Mouse (Mus musculus) NIH3T3 (cell line): Measurements from ENCODE around the gene Kif1bp.
"Not testable (repeated sequence)": the region's sequence is repeated elsewhere in the genome, so short reads cannot be mapped to it uniquely, and the experiment has no call there.

Experiments
- DNase-seq: peaks from one replicate; pipeline ENCODE4 v3.0.0-alpha.2; 2012; ENCODE audit warnings: low read depth

Kif1bp gene

DNA sequence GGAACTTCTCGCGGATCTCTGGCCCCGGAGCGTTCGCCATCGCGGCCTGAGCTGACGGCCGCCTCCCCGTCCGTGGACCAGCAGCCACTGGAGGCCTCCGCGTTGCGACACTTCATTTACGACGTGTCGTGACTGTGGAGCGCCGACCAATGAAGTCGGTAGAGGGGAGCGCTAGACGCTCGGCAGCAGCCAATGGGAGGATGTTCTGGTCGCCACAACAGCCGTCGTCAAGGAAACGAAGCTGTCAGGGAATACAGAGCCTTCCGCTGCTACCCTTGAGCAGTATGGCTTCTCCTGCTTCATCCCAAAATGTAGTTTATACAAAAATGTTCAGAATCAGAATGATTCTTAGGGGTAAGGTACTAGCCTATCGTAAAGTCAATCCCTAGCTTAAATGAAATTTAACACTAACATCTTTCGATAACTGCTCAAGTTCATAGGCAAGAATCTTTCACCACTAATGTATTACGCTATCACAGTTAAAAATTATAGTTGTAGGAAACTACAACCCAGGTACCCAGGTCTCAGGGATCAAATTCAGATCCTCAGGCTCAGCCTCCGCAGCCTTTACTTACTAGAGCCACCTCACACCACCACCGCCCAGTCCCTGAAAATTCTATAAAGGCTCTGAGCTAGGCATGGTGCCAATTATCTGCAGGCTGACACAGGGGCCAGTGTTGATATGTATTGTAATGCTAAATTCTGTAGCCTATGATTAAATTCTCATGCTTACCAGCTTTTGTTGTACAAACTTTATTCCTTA, at the start of gene Kif1bp:
Gene Kif1bp (minus strand): TSS at position 120 of the 763 bp plus-strand sequence.
- DNase-seq, result peak; percentile 99

DNA sequence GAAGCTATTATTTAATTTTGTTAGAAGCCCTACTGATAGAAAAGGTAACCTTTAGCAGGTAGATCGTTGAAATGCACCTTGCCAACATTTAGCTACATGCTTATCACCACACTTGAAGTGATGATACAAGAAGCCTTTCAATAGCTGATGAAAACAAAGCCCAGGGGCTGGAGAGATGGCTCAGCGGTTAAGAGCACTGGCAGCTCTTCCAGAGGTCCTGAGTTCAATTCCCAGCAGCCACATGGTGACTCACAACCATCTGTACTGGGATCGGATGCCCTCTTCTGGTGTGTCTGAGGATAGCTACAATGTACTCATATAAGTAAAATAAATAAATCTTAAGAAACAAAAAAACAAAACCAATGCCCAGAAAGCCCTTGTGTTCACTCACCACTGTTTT, 25.9 kb upstream of the Kif1bp start:
- no peak for DNase-seq

DNA sequence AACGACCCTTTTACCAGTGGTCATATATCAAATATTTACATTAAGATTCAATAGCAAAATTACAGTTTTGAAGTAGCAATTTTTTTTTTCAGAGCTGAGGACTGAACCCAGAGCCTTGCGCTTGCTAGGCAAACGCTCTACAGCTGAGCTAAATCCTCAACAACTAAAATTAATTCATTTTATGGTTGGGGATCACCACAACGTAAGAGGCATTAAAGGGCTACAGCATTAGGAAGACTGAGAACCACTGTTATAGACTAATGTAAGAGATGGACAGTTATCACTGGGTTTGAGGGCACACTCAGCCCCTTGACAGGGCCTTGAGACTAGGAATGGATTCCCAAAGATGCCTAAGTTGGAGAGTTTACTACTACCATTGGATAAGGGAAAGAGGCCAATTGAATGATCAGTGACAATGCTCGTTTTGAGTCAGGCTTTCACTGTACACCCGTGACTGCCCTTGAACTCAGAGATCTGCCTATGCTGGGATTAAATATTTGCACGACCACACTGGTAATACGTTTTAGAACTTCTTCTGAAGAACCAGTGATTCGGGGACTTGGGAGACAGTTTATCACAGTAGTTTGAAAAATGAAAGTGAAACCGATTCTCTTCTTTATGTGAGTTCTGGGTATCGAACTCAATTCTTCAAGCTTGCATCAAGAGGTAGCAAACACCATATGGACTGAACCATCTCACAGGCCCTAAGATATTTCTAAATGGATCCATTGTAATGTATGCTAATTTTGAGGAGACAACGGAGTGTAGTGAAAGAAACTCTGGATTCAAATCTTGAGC, 25.2 kb upstream of the Kif1bp start:
- no peak for DNase-seq

DNA sequence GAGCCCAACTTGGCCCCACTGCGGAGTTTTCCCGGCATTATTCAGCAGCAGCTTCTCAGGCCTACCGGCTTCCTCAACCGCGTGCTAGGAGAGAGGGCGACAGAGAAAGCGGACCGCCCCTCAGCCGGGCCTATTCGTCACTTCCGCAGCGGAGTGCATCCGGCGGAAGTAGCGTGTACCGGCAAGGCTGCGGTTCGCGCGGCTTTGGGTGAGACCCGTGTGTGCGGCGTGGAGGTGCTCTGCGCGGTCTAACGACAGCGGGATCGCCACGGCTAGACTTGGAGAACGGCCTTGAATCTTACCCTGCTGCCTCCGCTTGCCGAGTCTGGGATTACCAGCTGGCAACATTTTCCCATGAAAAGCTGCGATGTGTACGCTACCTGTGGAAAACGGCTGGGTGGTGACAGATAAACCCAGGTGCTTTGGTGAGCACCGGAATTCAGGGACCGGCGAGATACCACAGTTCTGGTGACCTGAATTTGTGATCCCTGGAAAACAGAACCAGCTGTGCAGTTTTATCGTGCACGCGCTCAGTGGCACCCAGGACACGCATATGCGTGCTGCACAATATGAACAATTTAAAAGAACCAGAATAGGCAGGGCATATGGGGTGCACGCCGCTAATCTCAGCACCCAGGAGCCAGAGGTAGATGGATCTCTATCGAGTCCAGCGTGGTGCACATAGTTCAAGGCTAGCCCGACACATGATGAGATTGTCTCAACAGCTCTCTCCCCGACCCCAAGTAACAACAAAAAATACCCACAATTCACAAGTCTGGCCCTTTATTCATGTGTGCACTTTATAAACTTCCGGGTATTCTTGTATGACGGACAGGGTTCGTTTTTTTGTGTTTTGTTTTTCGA, 24.2 kb upstream of the Kif1bp start, which contains the start of gene Ddx21:
Gene Ddx21 (minus strand): TSS at position 105 of the 864 bp plus-strand sequence.
- peak; percentile 92 for DNase-seq

DNA sequence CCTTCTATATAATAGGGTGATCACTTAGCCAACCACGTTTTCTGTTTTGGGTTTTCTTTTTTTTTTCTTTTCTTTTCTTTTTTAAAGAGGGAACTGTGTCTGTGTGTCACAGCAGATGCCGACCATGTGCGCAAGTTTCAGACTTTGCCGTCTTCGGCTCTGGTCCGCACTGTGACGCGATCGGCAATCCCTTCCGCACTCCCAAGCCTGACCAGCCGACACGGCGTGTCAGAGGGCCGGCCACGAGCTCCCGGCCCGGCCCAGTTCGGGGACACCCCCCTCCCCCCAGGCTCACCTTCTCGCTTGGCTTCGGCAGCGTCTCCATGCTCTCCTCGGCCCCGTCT, 23.5 kb upstream of the Kif1bp start:
- DNase-seq, result no peak

DNA sequence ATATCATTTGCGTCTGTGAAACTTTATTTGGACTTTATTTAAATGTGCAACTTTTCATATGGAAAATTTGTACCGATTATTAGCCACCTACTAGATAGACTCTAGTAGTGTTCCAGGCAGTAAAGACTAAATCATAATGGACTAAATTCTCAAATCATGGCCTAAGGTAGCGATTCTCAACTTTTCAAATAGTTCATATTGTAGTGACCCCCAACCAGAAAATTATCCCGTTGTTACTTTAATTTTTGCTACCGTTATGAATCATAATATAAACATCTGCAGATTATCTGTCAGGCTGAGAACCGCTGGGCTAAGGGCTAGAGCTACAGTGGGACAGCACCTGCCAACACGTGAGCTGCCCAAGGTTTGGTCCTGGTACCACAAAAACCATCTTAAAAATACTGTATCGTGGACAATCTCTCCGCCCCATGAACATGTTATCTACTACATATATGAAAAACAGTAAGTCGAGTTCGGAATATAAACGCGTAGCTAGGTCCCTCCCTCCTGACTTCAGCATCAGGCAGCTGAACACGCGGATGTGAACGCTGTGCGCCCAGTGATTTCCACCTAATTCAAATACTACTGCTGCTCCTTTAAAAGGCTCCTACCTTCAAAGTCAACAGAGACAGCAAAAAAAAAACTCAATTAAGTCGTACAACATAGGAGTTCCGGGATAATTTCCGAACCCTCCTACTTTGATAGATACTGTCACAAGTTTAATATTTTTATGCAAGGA, 23.0 kb upstream of the Kif1bp start:
- DNase-seq, result peak; percentile 33

DNA sequence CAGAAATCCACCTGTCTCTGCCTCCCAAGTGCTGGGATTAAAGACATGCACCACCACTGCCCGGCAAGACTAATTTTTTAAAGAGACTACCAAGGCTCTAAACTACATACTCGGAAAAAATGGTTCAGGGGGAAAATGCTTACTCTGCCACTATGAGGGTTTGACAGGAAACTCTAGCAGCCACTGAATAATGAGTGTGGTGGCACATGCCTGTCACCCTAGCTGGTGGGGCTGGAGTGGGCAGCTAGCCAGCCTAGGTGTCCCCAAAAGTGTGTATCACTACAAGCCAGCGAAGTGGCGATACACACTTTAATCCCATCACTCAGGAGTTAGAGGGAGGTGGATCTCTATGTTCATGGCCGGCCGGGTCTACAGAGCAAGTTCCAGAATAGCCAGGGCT, 21.8 kb upstream of the Kif1bp start:
- no peak for DNase-seq

DNA sequence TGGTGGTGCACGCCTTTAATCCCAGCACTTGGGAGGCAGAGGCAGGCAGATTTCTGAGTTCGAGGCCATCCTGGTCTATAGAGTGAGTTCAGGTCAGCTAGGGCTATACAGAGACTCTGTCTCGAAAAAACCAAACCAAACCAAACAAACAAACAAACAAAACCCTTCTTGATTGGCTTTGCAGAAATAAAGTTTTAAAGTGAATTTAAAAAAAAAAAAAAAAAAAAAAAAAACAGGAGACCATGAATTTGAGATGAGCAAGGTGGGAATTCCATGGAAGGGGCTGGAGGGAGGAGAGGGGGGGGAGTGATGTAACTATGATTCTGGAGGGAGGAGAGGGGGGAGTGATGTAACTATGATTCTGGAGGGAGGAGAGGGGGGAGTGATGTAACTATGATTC, 21.1 kb upstream of the Kif1bp start:
- not testable (repeated sequence) for DNase-seq

DNA sequence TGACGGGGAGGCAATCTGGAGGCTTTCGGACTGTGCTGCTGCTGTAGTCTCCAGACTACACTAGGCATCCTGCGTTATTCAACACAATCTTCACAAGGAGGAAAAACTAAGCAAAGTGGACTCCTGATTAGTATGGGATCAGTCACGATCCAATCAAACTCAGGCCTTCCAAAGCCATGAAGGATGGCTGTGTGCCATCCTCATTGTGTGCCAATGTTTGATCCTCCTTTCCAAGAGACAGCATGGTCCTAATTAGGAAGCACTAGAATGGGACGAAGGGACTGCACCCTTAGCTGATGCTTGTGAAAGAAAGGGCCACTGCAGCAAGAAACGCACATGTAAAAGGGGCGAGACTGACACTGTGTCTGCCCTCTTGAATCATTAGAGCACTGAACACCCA, 14.2 kb upstream of the Kif1bp start:
- no peak for DNase-seq

DNA sequence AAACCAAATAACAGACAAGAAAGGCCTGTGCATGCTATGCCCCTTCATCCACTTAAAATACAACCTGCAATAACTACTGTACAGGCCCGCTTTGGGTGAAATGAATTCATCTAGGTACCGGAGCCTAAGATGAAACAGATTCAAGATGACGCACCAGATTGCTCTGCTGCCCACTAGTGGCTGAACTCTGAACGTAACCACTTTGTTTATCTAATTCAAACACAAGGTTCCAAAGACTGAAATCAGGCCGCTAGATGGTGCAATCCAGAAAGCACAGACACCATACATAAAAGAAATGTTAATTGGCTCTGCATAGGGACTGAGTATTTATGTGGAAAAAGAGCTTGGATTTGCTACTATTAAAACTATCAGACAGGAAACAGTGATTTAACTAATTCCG, 11.9 kb upstream of the Kif1bp start:
- DNase-seq, result peak; percentile 97

DNA sequence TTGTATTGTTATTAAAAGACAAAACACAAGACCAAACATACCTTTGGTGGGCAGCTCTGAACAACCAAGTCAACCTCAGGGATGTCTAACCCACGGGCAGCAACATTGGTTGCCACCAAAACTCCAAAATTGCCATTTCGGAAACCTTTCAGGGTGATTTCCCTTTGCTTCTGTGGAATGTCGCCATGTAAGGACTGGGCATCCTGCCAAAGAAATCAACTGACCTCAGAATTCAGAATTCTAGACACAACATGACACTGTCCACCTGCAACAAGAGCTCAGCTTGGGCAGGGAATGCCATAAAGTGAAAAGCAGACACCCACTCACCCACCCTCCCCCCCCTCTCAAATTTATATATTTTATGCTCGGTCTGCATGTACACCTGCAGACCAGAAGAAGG, 10.4 kb upstream of the Kif1bp start:
- peak; percentile 26 for DNase-seq

DNA sequence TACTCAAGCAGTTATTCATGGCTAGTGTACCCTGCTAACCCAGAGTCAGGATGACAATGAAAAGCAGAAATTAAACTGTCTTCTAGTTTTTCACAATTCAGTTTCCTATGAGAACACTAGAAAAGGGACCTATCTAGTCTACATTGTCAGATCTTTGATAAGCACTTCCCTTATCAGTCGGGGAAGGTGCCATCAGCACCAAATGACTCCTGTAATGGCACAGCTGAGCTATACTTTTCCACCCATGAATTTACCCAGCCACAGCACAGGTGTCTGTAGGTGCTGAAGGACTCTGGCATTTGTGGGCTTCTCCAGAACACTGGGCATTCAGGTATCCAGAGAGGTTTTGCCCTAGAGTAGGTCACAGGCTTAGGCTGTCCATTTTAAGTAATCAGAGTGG, 5.0 kb upstream of the Kif1bp start:
- DNase-seq, result no peak

DNA sequence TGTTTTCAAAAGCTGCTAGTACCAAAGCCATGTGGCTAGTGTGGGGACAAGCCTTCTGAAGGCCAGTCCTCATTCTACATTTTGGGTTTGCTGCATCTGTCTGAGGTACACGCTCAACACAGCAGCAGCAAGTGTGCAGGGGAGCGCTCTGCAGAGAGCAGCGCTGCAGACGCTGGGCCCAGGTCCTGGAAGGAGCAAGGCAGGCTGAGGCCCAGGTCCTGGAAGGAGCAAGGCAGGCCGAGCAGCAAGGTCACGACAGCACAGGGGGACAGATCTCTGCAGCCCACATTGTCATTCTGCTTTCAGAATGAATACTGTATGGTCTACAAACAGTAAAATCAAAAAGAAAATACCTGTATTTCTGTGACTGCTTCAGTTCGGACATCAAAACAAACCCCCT, 4.4 kb upstream of the Kif1bp start:
- no peak for DNase-seq

DNA sequence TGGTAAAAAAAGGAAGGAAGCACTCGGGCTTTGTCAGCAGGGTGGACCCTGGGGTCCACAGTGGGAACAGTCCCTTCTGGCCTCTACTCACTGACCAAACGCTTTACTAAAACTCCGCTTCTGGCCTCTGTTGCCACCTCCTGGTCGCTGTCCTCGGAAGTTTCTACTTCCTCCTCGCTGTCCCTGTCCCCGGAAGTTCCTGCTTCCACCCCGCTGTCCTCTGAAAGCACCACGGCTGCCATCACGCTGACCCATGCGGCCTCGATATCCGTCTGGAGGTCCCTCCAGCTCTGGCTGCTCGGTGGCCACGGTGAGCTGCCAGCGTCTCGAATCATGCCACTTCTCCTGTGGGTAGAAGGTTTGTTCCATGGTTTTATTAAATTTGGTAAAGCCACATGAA, 4.0 kb upstream of the Kif1bp start:
- DNase-seq, result no peak

DNA sequence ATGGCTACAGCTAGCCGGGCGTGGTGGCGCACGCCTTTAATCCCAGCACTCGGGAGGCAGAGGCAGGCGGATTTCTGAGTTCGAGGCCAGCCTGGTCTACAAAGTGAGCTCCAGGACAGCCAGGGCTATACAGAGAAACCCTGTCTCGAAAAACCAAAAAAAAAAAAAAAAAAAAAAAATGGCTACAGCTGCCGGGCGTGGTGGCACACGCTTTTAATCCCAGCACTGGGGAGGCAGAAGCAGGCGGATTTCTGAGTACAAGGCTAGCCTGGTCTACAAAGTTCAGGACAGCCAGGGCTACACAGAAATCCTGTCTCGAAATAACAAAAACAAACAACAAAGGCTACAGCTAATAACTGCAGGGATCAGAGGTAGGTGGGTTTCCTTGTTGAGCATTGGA, 872 bp upstream of the Kif1bp start:
- not testable (repeated sequence) for DNase-seq

DNA sequence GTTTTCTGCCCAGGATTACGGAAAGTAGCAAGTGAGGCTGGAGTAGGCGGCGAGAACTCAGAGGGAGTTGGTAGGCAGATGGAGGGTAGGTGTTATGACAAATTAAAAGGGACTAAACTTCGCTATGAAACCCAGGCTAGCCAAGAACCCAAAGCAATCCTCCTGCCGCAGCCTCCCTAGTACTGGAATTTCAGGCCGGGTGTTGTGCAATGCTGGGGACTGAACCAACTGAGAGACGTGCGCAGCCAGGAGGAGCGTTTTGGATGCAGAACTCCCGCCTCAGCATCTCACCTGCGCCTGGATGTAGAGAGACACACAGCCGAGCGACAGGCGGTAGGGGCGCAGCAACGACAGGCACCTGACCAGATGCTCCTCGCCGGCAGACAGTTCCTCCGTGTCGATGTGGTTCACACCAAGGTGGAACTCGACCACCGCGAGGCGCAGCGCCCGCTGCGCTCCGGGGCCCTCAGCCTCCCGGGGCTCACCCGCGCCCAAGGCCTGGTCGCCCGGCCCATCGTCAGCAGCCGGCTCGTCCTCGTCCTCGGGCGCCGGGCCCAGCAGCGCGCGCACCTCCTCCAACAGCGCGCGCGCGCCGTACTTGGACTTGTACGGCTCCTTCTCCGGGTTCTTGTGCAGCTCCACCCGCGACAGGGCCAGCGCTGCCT, 452 bp downstream of the Kif1bp start:
- peak; percentile 56 for DNase-seq

DNA sequence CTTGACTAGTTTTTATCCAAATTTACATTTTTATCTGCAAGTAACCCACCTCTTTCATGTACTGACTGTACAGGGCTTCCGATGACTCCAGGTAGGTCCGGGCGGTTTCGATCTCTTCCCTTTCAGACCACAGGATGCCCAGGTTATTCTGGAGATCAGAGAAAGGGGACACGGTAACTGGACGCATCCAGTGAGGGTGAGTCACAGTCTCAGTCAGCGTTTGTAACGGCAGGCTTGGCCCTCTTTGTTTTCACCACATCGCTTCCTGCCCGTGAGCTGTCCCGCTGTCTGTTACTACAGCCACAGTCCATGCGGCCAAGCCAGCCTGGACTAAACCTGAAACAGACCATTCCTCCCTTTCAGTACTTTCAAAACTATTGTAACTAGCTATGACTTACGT, 3.3 kb downstream of the Kif1bp start:
- DNase-seq, result no peak

DNA sequence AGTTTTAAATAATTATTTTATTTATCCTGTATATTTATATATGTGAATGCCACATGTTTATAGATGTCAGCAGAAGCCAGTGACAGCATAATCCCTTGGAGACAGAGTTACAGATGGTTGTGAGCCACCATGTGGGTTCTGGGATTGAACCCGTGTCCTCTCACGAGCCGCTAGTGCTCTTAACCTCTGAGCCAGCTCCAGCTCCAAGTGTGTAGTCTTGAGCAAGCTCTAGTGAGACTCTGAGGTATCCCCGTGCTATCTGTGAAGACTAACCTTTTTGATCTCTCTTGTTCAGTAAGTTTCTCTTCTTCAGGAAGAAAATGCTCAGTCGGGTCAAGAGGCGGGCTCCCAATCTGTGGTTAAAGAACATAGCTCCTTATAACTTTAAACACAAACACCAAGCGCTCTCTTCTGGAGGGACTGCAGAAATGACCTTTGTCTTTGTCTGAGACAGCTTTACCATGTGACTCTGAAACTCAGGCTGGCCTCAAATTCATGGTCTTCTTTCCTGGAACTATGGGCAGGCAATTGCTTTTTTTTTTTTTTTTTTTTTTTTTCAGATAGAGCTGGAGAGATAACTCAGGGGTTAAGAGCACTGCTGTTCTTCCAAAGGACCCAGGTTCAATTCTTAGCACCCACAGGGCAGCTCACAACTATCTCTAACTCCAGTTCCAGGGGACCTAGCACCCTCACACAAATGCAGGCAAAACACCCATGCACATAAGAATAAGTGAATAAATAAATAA, 8.0 kb downstream of the Kif1bp start:
- DNase-seq, result no peak

DNA sequence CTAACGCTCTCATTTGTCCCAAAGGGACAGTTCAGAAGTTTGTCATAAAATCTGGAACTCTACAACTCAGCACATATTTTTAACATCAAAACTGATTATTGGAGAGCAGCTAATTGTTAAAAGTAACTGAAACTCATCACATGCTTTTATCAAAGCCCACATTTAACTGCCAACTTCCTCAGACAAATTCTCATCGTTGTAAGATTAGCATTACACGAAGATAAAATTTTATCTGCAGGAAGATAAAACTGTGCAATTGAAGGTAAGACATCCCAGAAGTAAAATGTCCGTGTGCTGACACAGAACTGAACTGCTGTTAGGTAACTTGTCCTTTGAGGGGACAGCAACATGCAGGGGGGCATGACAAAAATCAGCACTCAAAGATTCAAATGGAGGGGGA, 9.4 kb downstream of the Kif1bp start:
- no peak for DNase-seq

DNA sequence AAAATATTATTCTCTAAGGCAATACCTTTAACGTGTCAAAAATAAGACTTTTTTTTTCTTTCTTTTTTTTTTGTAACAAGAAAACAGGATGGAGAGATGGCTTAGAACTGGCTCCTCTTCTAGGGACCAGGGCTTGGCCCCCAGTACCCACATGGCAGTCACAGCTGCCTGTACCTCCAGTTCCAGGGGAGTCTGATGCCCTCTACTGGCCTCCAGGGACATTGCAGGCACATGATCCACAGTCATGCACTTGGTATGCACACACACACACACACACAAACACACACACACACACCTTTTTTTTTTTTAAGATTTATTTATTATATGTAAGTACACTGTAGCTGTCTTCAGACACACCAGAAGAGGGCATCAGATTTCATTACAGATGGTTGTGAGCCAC, 20.5 kb downstream of the Kif1bp start:
- DNase-seq, result peak; percentile 63

DNA sequence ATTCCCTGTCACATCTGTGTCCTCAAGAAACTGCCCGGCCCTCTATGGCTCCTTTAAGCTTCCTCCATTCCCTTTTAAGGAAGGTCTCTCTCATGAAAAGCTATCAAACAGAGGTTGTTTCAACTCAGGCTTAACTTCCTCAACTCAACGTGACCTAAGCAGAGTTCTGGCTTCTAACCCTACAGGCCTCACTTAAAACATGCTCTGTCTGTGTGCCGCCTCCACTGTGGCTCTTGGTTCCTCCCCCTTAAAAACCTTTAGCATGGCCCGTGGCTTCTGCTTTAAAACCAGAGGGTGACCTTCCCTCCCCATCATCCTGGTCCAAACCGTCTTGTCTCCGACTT, 21.7 kb downstream of the Kif1bp start:
- DNase-seq, result no peak
